Mouse (Mus musculus) left cerebral cortex, adult 11 months (tissue): Measurements from ENCODE around the gene Lrfn3.
A peak's percentile ranks its signal among the peaks of the same experiment; 100 is the strongest.

Experiments
- DNase-seq: peaks from one replicate; pipeline ENCODE4 v3.0.0; 2022; ENCODE audit warnings: low spot score

Lrfn3 gene

DNA sequence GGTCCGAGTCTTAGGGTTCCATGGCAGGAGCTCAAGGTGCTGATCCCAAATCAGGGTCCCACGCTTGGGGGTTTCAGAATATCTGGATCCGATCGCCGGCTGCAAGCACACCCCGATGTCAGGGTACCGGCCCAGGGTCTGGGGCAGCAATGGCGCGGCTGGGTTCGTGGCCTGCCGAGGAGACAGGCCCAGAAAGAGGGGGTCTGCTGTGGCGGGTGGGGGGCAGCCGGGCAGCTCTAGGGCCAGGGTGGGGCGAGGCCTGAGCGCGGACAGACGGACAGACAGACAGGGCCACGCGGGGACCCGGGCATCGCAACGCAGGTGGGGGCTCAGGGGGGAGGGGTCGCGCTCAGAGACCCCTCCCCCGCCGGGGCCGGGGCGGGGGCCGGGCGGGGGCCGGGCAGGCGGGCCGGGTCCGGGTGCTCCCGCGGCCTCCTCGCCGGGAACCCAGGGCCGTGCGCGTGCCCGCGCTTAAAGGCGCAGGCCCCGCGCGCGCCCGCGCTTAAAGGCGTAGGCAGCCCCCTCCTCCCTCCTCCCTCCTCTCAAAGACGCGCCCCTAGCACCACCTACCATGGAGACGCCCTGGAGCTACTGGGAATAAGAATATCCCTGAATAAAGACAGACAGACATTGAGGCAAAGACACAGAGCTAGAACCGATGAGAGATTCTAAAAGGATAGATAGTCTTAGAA lies at the start of gene Lrfn3:
Lrfn3 (minus strand) TSS at position 121 of the 692 bp plus-strand sequence.
- DNase-seq, result peak; percentile 59

DNA sequence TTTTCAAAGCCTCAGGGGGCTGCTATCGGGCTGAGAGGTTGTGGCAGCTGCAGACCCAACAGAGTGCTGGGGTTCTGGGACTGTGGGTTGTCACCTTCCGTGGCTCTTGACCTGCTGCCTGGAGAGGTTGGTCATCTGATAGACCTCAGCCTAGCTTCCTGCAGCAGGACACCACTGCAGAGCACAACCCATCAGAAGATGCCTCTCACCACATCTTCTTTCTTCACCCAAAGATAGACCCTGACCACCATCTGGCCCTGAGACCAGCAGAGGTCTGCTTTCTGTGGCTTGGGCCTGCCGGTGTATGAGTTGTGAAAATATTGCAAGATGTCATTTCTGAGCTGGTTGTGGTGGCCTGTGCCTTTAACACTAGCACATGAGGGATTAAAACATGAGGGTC lies 48.5 kb upstream of the Lrfn3 start:
- no peak for DNase-seq

DNA sequence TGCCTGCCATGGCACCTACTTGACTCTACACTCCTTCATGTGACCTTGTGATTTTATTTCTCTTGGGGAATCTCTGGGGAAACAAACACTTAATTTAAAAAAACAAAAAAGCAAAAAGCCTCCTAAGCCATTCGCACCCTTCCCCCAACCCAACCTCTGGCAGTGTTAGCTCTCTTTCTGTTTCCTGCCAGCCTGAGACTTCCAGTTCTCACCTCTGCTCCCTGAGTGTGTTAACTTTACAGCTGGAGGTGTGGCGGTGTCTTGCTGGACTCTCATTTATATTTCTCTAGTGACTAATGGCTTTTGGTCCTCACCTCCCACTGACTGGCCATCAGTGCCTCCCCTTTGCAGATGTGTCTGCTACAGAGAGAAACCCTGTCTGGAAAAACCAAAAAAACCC lies 47.2 kb upstream of the Lrfn3 start:
- DNase-seq, result no peak

DNA sequence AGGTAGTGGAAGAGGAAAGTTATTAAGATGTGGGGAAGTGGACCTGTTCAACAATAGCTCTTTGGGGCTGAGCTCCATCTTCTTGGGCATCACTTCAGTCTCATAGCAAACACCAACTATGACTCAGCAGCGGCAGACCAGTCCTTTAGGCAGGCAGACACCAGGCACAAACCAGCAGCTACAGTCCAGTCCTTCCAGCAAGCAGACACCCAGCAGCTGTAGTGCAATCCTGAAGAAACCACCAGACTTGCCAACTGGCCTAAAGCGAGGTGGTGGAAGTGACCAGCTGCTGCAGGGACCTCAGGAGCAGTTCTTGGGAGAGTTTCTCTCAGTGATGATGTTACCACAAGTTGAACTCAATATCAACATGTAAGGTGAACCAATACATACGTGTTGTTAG lies 46.1 kb upstream of the Lrfn3 start:
- no peak for DNase-seq

DNA sequence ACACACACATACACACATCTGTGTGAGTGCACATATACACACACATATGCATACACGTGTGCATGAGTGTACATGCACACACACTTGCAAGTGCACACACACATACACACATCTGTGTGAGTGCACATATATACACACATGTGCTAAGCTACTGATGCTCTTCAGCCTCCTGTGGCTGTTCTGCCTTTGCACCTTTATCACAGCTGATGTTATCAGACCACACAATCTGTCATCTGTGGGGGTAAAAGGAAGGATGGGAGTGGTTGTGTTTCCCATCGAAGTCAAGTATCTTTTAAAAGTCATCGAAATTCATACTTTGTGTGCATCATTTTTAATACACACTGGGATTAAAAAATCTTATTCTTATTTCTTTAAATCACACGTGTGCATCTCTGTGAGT lies 39.8 kb upstream of the Lrfn3 start:
- no peak for DNase-seq

DNA sequence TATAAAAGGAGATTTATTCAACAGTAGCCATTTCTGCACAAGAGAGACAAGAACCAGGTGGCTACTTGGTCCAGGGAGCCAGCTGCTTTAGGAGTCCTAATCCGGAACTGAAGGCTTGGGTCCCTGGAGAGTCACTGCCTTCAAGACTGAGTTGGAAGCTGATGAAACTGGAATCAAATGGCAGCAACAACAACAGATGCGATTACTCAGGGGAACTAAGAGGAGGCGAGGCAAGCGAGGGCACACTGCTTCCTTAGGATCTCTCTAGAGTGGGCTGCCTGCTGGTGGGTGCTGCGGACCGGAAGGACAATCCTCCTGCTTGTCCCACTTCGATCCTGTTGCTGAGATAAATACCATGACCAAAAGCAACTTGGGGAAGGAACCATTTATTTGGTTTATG lies 37.1 kb upstream of the Lrfn3 start:
- no peak for DNase-seq

DNA sequence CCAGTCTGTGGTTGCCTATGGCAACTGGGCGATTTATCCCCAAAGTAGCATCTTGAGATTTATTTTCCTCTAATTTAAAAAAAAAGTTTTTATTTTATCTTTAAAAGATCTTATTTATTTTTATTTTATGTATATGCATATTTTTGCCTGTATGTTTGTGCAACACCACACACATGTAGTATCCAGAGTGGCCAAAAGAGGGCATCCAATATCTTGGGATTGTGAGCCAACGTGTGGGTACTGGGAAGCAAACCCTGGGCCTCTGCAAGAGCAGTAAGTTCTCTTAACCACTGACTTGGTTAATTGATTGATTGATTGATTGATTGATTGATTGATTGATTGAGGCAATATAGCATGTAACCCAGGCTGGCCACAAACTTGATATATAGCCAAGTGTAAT lies 32.3 kb upstream of the Lrfn3 start:
- DNase-seq, result no peak

DNA sequence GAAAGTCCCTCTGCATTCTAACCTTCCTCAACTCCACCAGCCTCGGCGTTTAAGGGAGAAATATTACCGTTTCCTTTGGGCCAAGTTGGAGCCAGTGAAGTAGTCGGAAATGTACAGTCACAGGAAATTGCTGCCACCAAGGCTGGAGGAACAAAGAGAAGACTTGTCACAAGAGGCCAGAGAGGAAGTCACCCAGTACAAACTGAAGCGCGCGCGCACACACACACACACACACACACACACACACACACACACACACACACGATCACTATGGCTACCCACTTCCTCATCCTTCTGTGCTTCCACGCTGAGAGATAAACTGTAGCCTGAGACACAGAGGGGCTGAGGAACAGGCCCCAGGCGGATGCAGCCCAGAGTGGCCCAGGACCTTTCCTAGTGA lies 31.8 kb upstream of the Lrfn3 start:
- DNase-seq, result no peak

DNA sequence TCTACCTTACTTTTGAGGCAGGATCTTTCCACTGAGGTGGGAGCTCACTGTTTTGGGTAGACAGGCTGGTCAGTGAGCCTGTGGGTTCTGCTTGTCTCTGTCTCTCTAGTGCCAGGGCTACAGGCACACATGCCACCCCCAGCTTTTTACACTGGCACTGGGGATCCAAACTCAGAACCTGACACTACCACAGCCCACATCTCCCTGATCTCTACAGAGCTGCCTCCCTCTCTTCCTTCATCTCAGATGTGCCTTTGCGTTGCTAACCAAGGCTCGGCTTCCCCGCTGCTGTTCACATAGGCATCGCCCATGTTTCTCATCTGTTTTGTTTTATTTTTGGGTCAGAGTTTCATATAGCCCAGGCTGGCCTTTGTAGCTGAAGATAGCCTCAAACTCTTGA lies 31.1 kb upstream of the Lrfn3 start:
- DNase-seq, result no peak

DNA sequence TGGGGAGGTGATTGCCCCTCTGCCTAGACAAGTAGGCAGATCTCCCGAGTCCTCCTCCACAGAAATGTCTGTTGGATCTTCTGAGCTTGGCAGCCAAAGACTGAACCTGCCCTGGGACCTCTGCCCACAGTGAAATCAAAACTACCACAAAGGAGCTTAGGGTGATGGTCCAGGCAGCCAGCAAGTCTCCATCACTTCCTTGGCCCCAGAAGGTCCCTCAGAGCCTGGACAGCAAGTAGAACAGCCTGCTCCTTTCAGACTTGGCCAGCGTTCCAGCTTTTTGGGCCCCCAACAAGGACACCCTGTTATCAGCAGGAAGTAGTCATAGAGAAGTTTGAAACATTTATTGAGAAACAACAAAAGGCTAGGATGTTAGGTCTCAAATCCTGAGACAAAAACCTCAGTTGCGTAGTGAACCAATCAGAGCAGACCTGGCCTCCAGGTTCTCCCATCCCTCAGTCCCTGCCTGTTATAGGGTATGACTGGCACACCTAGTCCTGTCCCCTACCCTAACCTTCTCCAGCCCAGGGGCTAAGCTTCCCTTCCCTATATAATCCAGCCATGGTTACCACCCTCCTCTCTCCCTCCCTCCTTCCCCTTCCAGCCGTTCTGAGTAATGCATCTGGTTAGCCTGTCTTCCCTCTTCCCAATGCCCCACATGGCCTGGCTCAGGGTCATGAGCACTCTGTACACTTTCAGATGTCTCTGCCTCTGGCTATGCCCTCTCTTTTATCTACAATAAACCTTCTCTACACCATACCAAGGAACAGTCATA lies 30.4 kb upstream of the Lrfn3 start:
- no peak for DNase-seq

DNA sequence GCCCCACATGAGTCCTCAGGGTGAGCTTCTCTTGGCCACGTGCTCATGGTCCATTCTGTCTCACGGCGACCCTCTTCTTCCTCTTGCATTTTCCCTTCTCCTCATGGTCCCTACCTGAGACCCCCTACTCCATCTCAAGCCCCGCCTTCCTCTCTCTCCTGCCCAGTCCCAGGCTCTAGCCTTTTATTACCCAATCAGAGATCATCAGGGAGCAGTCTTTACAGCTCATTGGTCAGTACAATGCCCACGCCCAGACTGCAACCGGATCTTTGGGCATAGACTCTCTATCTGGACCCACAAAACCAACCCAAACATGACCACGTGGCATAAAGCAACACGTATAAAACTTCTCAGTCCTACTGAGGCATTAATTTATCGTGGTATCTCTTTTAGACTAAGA lies 21.5 kb upstream of the Lrfn3 start:
- DNase-seq, result no peak

DNA sequence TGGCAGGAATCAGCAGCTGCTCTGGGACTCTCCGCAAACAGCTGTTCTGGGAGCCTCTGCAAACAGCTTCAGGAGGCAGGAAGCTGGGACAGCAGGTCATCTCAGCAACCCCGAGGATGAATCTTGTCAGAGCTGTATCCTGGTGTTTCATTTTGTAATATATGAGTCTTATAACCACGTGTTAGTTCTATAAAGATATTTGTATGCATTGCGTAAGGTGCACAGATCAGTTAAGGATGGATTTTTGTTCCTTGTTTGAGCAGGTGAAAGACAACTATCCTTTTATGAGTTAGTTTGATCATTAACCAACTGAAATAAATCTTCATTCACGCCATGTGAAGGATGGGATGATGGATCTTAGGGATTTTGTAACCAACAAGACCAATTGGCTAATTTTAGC lies 17.5 kb upstream of the Lrfn3 start:
- DNase-seq, result no peak

DNA sequence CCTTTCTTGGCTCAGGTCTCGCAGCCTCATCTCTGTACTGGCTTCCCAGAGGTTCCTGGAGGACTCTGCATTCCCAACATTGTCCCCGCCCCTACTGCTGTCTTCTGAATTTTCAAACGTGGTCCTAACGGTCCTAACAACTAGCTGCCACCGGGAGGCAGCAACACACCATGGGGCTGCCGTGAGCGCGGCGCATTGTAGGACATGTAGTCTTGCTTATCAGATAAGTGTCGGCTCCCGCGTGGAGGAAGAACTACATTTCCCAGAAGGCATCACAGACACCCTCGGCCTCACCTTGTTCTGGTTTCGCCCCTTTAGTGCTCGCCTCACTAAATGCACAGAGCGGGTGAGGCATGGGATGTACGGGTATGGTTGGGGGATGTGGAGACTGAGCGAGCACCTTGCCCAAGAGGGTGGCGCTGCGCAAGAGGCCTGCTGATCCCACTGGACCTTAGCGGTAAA lies 11.0 kb upstream of the Lrfn3 start:
- peak; percentile 96 for DNase-seq

DNA sequence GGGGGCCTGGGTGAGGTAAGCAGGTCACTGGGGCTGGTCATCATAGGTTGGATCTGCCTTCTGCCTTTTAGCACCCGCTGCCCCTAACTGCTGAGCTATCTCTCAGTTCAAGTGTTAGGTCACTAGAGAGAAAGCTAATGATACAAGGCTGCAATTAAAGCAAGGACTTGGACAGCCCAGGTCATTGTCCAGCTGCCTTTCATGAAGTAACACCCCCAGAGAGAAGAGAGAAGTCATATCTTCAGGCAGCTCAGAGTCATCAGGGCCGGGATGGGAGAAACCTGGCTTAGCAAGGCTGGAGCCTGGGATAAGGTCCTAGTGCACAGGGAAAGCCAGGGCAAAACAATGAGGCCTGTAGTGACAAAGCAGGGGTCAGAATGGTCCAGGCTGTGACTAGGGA lies 4.9 kb upstream of the Lrfn3 start:
- DNase-seq, result no peak

DNA sequence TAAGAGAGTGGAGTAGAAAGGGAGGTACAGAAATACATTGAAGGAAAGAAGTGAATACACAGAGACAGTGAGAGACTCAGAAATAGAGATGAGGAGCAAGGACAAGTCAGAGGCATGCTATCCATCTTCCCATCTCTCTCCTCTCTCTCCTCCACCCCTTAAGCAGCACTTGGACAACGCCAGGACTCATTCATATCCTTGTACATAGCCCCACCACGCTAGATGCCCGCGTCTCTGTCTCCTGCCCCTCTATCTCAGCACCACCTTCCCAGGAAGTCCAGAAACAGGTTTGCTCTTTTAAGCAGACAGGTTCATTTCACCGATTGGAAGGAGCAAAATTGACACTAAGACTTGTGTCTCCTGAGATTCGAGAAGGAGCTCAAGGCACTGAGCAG lies 769 bp upstream of the Lrfn3 start:
- DNase-seq, result no peak

DNA sequence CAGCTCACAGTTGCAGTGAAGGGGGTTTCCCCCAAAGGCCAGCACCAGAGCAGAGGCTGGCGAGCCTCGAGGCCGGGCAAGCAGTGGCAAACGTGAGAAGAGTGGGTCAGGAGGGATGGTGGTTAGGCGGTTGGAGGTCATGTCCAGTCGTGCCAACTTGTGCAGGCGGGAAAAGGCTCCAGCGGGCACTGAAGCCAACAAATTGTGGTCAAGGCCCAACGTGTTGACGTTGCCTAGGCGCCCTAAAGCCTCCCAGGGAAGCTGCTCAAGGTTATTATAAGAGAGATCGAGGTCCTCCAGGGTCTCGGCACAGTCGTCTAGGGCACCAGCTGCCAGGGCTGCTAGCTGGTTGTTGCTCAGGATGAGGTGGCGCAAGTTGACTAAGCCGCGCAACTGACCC lies 2.5 kb downstream of the Lrfn3 start:
- DNase-seq, result no peak

DNA sequence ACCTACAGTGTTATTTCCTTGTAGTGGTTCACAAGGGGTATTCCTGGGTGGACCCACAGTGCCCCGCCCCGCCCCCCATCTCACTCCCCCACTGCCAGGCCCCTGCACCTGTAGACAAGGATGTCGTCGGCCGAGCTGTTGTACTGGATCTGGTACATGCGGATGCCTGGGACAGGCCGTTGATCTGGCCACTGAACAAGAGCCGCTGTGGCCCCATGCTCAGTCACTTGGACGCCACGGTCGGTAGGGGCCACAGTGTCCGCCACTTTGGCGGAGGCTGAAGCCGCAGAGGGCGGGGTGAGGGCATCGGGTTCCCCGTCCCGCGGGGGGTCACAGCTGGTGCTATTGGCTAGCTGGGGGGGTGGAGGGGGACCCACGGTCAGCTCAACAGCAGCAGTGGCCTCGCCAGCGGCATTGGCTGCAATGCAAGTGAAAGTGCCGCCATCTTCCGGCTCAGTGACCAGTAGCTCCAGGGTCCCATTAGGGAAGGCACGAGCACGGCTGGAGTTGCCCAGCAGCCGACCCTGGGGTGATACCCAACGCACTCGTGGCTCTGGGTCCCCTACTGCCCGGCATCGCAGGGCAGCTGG lies 3.2 kb downstream of the Lrfn3 start:
- no peak for DNase-seq

DNA sequence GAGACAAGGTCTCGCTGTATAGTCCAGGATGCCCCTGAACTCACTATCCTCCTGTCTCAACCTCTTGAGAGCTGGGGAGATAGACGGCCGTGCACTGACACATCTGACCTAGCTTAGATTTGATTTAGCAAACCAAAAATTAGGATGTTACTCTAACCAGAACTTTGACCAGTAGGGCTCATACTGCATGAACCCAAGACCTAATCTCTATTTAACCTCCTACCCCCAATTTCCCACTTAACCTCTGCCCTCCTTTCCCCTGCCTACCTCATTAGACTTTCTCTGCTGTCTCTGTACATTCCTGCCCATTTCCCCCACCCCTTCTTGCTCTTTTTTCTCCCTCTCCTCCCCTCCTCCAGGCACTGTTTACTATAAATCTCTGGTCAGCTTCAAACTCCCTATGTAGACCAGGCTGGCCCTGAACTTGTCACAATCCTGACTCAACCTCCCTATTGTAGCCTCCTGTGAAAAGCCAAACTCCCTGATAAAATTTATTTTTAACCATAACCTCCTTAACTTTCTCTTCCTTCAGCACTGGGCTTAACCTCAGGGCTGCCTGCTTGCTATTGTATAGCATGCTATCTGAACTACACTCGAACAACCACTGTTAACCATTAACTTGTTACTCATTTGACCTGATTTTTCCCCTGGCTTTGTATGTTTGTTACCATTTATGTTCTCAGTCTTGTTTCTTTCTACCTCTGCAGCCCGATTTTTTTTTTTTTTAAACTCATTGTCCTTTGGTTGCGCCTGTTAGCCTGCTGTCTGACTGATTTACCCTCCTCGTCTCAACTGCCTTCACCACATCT lies 4.0 kb downstream of the Lrfn3 start:
- no peak for DNase-seq

DNA sequence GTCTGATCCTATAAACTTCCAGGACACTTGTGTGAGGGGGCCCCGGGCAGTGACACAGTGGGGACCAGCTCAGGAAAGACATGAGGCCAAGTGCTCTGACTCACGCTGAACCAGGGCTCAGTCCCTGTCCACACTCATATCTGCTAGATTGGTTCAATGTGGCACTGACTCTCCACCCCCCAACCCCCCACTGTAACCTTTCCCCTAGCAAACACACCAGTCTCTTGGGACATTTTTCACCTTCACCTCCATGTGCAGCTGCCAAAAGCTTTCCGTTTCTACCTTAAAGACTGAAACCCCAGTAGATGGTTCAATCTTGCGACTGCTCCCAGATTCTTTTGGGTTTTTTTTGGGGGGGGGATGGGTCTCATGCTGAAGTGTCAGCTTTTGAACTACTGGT lies 8.5 kb downstream of the Lrfn3 start:
- no peak for DNase-seq

DNA sequence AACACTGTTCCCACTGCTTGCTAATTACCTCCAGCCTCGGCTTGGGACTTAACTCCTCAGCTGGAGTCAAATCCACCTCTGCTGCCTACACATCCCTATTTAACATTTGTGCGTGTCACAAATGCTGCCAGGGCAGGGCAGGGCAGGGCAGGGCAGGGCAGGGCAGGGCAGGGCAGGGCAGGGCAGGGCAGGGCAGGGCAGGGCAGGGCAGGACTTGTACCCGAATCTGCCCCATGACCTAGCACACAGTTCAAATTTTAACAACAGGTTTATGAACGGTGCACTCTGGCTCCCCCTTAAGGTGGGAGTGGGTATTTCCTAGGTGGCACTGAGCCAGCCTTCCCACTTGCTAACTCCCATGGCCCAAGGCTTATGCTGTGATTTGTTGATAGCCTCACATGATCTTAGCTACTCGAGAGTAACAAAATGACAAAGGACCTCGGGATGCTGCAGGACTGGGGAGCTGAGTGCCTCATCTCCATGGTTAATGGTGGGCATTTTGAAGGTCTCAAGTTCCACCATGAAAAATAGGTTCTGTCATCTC lies 9.2 kb downstream of the Lrfn3 start:
- no peak for DNase-seq

DNA sequence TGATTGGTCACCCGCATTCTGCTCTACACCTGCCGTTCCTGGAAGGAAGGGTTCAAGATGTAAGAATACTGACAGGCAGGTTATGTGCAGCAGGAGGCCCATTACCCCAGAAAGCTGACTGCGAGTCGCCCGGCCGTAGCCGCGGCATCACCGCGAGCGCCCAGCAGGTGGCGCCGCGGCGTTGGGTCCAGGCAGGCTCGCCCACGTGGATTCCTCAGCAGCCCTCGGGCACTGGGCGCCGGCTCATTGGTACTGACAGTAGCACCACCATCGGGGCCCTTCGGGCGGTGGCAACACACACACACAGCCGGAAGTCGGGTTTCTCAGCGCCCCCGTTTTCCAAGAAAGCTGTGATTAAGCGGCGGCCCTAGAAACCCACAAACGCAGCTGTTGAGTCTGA lies 14.7 kb downstream of the Lrfn3 start:
- peak; percentile 77 for DNase-seq

DNA sequence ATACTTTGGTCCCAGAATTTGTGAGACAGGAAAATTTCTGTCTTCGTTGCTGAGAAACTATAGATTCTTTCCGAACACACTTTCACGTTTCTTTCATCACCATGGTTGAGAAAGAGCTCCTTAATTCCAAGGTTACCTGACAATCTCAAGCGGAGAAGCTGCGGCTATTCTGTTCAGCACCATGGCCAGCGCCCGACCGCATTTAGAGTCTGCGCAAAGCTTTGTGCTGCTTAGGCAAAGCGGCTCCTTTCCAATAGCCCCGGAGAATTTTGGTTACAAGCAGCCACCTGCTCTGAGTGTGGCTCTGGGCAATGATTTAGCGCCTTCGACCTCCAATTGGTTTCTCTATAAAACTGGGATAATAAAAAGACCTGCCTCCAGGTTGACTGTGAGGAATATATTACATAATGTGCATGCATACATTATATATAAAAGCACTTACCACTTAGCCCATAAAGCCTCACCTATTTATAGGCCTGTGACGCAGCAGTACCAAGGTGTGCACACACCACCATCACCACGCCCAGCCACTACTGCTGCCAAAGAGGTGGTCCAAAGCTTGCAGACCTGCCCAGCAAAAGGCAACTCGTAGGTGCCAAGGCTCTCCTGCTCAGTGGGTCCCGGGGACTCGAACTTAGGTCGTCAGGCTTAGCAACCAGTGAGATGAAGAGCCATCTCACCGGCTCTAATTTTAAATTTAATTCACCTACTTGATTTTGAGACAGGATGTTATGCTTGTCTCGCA lies 15.8 kb downstream of the Lrfn3 start:
- DNase-seq, result no peak
